ENCODE assay signal across 10 mouse cellular contexts in genomic region chr3:52645156-52645555, GRCm38 (mm10).
DNase-seq lines count a peak whose midpoint lies in the region; ATAC-seq and TF ChIP-seq lines count a peak whose summit lies in the region.
"Had no signal": no experiment of that assay in that cellular context is flagged by ENCODE, and none has a peak within 500 bp of the region (broad histone marks: within the 10 kb centered on the region; RNA-seq: fewer than 3 reads in every experiment).

No protein-coding gene starts in this region.

- H3K9ac ChIP-seq in midbrain, embryonic 11.5 days (ENCODE audit: low read length) = no peak overlapping the region
- no peak overlapping the region; the same call in 1 of the 2 replicates for H3K9ac ChIP-seq in embryonic facial prominence, embryonic 11.5 days (replicated peaks; ENCODE audit: low read length)
- H3K9ac ChIP-seq in limb, embryonic 13.5 days = no peak overlapping the region
- H3K9ac ChIP-seq: intestine, embryonic 15.5 days; liver, embryonic 15.5 days had no signal

- no peaks in the 10 kb centered on the region for H3K9me3 ChIP-seq in midbrain, embryonic 10.5 days (replicated peaks)
- no peaks in the 10 kb centered on the region for H3K9me3 ChIP-seq in midbrain, embryonic 11.5 days (ENCODE audit: control insufficient read depth, low read length)
- H3K9me3 ChIP-seq in embryonic facial prominence, embryonic 11.5 days (replicated peaks; ENCODE audit: control insufficient read depth, low read length) = no peaks in the 10 kb centered on the region
- H3K9me3 ChIP-seq in limb, embryonic 13.5 days = no peaks in the 10 kb centered on the region
- H3K9me3 ChIP-seq: intestine, embryonic 15.5 days; liver, embryonic 15.5 days had no signal

- ATAC-seq in midbrain, embryonic 11.5 days (ENCODE audit: low FRiP score) = no peak
- ATAC-seq in embryonic facial prominence, embryonic 11.5 days (replicated peaks; ENCODE audit: insufficient number of reproducible peaks, low FRiP score, low TSS enrichment, low read depth) = no peak
- no peak for ATAC-seq in limb, embryonic 13.5 days (ENCODE audit: low FRiP score, low read depth)

- peaks cover 33% of the 10 kb centered on the region for H3K4me1 ChIP-seq in midbrain, embryonic 10.5 days
- H3K4me1 ChIP-seq in midbrain, embryonic 11.5 days (ENCODE audit: control insufficient read depth, insufficient read depth, low read length) = peaks cover 19% of the 10 kb centered on the region
- H3K4me1 ChIP-seq in embryonic facial prominence, embryonic 11.5 days (ENCODE audit: control insufficient read depth, insufficient read depth, low read length) = no peaks in the 10 kb centered on the region; the same call in none of the 2 replicates
- peaks cover 34% of the 10 kb centered on the region for H3K4me1 ChIP-seq in limb, embryonic 13.5 days
- peaks cover 3% of the 10 kb centered on the region; the same call in 1 of the 2 replicates for H3K4me1 ChIP-seq in cerebellum, adult 2 months (ENCODE audit: control insufficient read depth, insufficient read depth, low read length)
- H3K4me1 ChIP-seq: liver, embryonic 15.5 days had no signal

- H3K4me3 ChIP-seq in midbrain, embryonic 10.5 days = no peak overlapping the region
- H3K4me3 ChIP-seq in midbrain, embryonic 11.5 days (ENCODE audit: low read depth, low read length) = no peak overlapping the region
- H3K4me3 ChIP-seq in embryonic facial prominence, embryonic 11.5 days (ENCODE audit: low read depth, low read length) = no peak overlapping the region
- H3K4me3 ChIP-seq in limb, embryonic 13.5 days = no peak overlapping the region
- H3K4me3 ChIP-seq in cerebellum, adult 2 months (replicated peaks; ENCODE audit: insufficient read depth, low read depth, low read length) = no peak overlapping the region
- H3K4me3 ChIP-seq: intestine, embryonic 15.5 days; liver, embryonic 15.5 days had no signal

- H3K4me2 ChIP-seq in midbrain, embryonic 11.5 days = no peak overlapping the region
- no peak overlapping the region for H3K4me2 ChIP-seq in embryonic facial prominence, embryonic 11.5 days (ENCODE audit: low read depth, low read length)
- peak overlapping the region; percentile 12; the same call in 1 of the 2 replicates for H3K4me2 ChIP-seq in limb, embryonic 13.5 days (replicated peaks)
- H3K4me2 ChIP-seq: intestine, embryonic 15.5 days; liver, embryonic 15.5 days had no signal

- H3K27me3 ChIP-seq in midbrain, embryonic 10.5 days (ENCODE audit: low read depth, poor library complexity, severe bottlenecking) = peaks cover 27% of the 10 kb centered on the region
- H3K27me3 ChIP-seq in midbrain, embryonic 11.5 days (ENCODE audit: control insufficient read depth, insufficient read depth, low read length) = no peaks in the 10 kb centered on the region; the same call in 1 of the 2 replicates
- no peaks in the 10 kb centered on the region for H3K27me3 ChIP-seq in embryonic facial prominence, embryonic 11.5 days (ENCODE audit: control insufficient read depth, insufficient read depth, low read length)
- H3K27me3 ChIP-seq in limb, embryonic 13.5 days = peaks cover 3% of the 10 kb centered on the region; the same call in 1 of the 2 replicates
- H3K27me3 ChIP-seq in cerebellum, adult 2 months (ENCODE audit: control insufficient read depth, insufficient read depth, low read length) = no peaks in the 10 kb centered on the region
- H3K27me3 ChIP-seq: intestine, embryonic 15.5 days; liver, embryonic 15.5 days had no signal

- TF ChIP-seq POLR2A in cerebellum, adult 2 months (IDR thresholded peaks at IDR 0.05; ENCODE audit: borderline replicate concordance, insufficient read depth, low read length) = no peak

- 51% methylated on average over 12 of the region's 12 CpGs for WGBS in midbrain, embryonic 10.5 days
- 61% methylated on average over 12 of the region's 12 CpGs for WGBS in midbrain, embryonic 11.5 days
- WGBS in embryonic facial prominence, embryonic 11.5 days = 20% methylated on average over 12 of the region's 12 CpGs
- 22% methylated on average over 12 of the region's 12 CpGs for WGBS in limb, embryonic 13.5 days
- WGBS in cerebellum, adult 2 months = 76% methylated on average over 12 of the region's 12 CpGs

- H3K36me3 ChIP-seq in midbrain, embryonic 10.5 days = no peaks in the 10 kb centered on the region
- no peaks in the 10 kb centered on the region for H3K36me3 ChIP-seq in midbrain, embryonic 11.5 days (ENCODE audit: control insufficient read depth, insufficient read depth, low read length)
- H3K36me3 ChIP-seq in embryonic facial prominence, embryonic 11.5 days (replicated peaks; ENCODE audit: control insufficient read depth, insufficient read depth, low read depth, low read length) = no peaks in the 10 kb centered on the region
- no peaks in the 10 kb centered on the region for H3K36me3 ChIP-seq in limb, embryonic 13.5 days
- H3K36me3 ChIP-seq: intestine, embryonic 15.5 days; liver, embryonic 15.5 days had no signal

- no peak for TF ChIP-seq CTCF in cerebellum, adult 2 months (IDR thresholded peaks at IDR 0.05; ENCODE audit: borderline replicate concordance, insufficient read depth, low read depth, low read length)

- peak overlapping the region; percentile 77 for H3K27ac ChIP-seq in midbrain, embryonic 10.5 days (replicated peaks)
- H3K27ac ChIP-seq in midbrain, embryonic 11.5 days (ENCODE audit: low read depth, low read length) = no peak overlapping the region
- H3K27ac ChIP-seq in embryonic facial prominence, embryonic 11.5 days (replicated peaks; ENCODE audit: low read depth, low read length) = 0 out of 2 replicates have a peak overlapping the region, but pooled peaks have one; percentile 31
- no peak overlapping the region for H3K27ac ChIP-seq in limb, embryonic 13.5 days
- H3K27ac ChIP-seq in cerebellum, adult 2 months (ENCODE audit: insufficient read depth, low read length) = no peak overlapping the region
- H3K27ac ChIP-seq: intestine, embryonic 15.5 days; liver, embryonic 15.5 days had no signal

- peak; percentile 18 for DNase-seq in midbrain, embryonic 10.5 days (ENCODE audit: low spot score)
- no peak for DNase-seq in midbrain, embryonic 11.5 days (ENCODE audit: low spot score, missing footprints)
- DNase-seq in embryo, embryonic 10.5 days (ENCODE audit: low spot score) = peak; percentile 55
- DNase-seq in embryonic facial prominence, embryonic 11.5 days (ENCODE audit: low spot score) = peak; percentile 71
- no peak for DNase-seq in c-Kit-positive CD71-positive TER-119-positive erythroid progenitor cells, embryonic 14.5 days (ENCODE audit: low spot score)
- no peak for DNase-seq in cerebellum, adult 2 months
- DNase-seq: adrenal gland, postnatal 25 days had no signal

Comparison
In these comparisons a context has a peak if more than half of its experiments do, and no peak if none do; other contexts are left out.
1. DNase-seq: peak in midbrain, embryonic 10.5 days (single experiment), embryo, embryonic 10.5 days (single experiment) and embryonic facial prominence, embryonic 11.5 days (single experiment); none in midbrain, embryonic 11.5 days (single experiment), c-Kit-positive CD71-positive TER-119-positive erythroid progenitor cells, embryonic 14.5 days (single experiment) and cerebellum, adult 2 months (0 of 2).
2. H3K27ac ChIP-seq: peak in midbrain, embryonic 10.5 days (single experiment) and embryonic facial prominence, embryonic 11.5 days (single experiment); none in midbrain, embryonic 11.5 days (single experiment), limb, embryonic 13.5 days (single experiment) and cerebellum, adult 2 months (single experiment).